Mouse (Mus musculus) ES-E14 (cell line): ENCODE measurements around the gene Rpl5.

Experiments
- CHD2 ChIP-seq: IDR thresholded peaks from 2 replicates; pipeline ENCODE4 v1.6.1; 2014; ENCODE audit warnings: mild to moderate bottlenecking, low read depth, low read length, inconsistent platforms
- HCFC1 ChIP-seq: IDR thresholded peaks from 2 replicates; pipeline ENCODE4 v1.6.1; 2012; ENCODE audit warnings: low read length, inconsistent platforms, borderline replicate concordance; ENCODE audit not compliant: insufficient read depth
- ZC3H11A ChIP-seq: IDR thresholded peaks from 2 replicates; pipeline ENCODE4 v1.6.1; 2012; ENCODE audit warnings: low read depth, mild to moderate bottlenecking, inconsistent platforms, low read length, borderline replicate concordance
- ZNF384 ChIP-seq: IDR thresholded peaks from 2 replicates; pipeline ENCODE4 v1.6.1; 2012; ENCODE audit warnings: low read depth, low read length, inconsistent platforms

- no peak for TF ChIP-seq HCFC1
- TF ChIP-seq ZC3H11A: no peak
- no peak for TF ChIP-seq CHD2
- TF ChIP-seq ZNF384: no peak
Observed at GRCm38 (mm10) chr5:107932556-107932955, 32.3 kb downstream of the Rpl5 start.
